Mouse (Mus musculus) left cerebral cortex, postnatal 14 days (tissue): ENCODE data around the gene Nrg4. TPM values are rescaled to one million over a fixed set of nuclear protein-coding genes. Genes with fewer than 3 reads are reported as not detected.

Experiments
- DNase-seq, 2 experiments: peaks; one replicate each; pipeline ENCODE4 v3.0.0; 2021 to 2022; ENCODE audit warnings: low spot score in 2 of 2, mixed read lengths in 1 of 2
- intact Hi-C: fragments of 180-260 bp; cut with DNase I; formaldehyde crosslinking; loops from one replicate; pipeline ENCODE4 v1.15.1; 2025
- total RNA-seq, 2 experiments: library from RNA; stranded (reverse); gene quantifications; 2 replicates each; pipeline ENCODE4 v1.2.3; 2021

The Nrg4 gene
- total RNA-seq, 2 experiments from 2014 or later: 0.55 to 1.1 TPM

GRCm38 (mm10) chr9:55231544-55231943 lies 95.1 kb downstream of the Nrg4 start:
- peak in 1 of 2 experiments; percentile 20 for DNase-seq
- intact Hi-C loops: loop anchor here (5.0 to 10.0 kb wide), 2 partner anchors 81 to 163 kb away; no protein-coding TSS in a partner anchor

- intact Hi-C loops: no loop called here
- DNase-seq: no peak
Measured at GRCm38 (mm10) chr9:55229010-55229409, 97.6 kb downstream of the Nrg4 start.

- intact Hi-C loops: no loop called here
- no peak for DNase-seq
Measured at GRCm38 (mm10) chr9:55228149-55228548, 98.5 kb downstream of the Nrg4 start.

- peak; percentile 54 to 65 for DNase-seq
- intact Hi-C loops: no loop called here
Measured at GRCm38 (mm10) chr9:55226251-55226650, 100.4 kb downstream of the Nrg4 start.

GRCm38 (mm10) chr9:55225165-55225737 lies 101.4 kb downstream of the Nrg4 start:
- no peak for DNase-seq
- intact Hi-C loops: no loop called here

- intact Hi-C loops: no loop called here
- DNase-seq: no peak
Measured at GRCm38 (mm10) chr9:55217381-55217780, 109.3 kb downstream of the Nrg4 start.

- intact Hi-C loops: no loop called here
- no peak for DNase-seq
Measured at GRCm38 (mm10) chr9:55216078-55216477, 110.6 kb downstream of the Nrg4 start.

GRCm38 (mm10) chr9:55215648-55216047 lies 111.0 kb downstream of the Nrg4 start:
- no peak for DNase-seq
- intact Hi-C loops: no loop called here

- intact Hi-C loops: no loop called here
- DNase-seq: no peak
Measured at GRCm38 (mm10) chr9:55215056-55215455, 111.6 kb downstream of the Nrg4 start.

- intact Hi-C loops: no loop called here
- DNase-seq: no peak
Measured at GRCm38 (mm10) chr9:55213396-55213795, 113.2 kb downstream of the Nrg4 start.

- DNase-seq: no peak
- intact Hi-C loops: no loop called here
Measured at GRCm38 (mm10) chr9:55211611-55212010, 115.0 kb downstream of the Nrg4 start.

- DNase-seq: peak; percentile 84 to 85
- intact Hi-C loops: loop anchor here (5.0 kb wide), 1 partner anchor 103 kb away; no protein-coding TSS in a partner anchor
Measured at GRCm38 (mm10) chr9:55208790-55209481, 117.7 kb downstream of the Nrg4 start, which contains the start of gene Fbxo22. Gene Fbxo22, plus strand, starts transcription at chr9:55208925.

GRCm38 (mm10) chr9:55208458-55208789 lies 118.2 kb downstream of the Nrg4 start:
- no peak for DNase-seq
- intact Hi-C loops: loop anchor here (5.0 kb wide), 1 partner anchor 104 kb away; no protein-coding TSS in a partner anchor

- peak; percentile 20 to 54 for DNase-seq
- intact Hi-C loops: no loop called here
Measured at GRCm38 (mm10) chr9:55199348-55199747, 127.3 kb downstream of the Nrg4 start.

GRCm38 (mm10) chr9:55198260-55198659 lies 128.4 kb downstream of the Nrg4 start:
- intact Hi-C loops: no loop called here
- no peak for DNase-seq

GRCm38 (mm10) chr9:55195876-55196275 lies 130.8 kb downstream of the Nrg4 start:
- intact Hi-C loops: no loop called here
- no peak for DNase-seq

- DNase-seq: no peak
- intact Hi-C loops: no loop called here
Measured at GRCm38 (mm10) chr9:55174235-55174634, 152.4 kb downstream of the Nrg4 start.

GRCm38 (mm10) chr9:55172195-55172685 lies 154.4 kb downstream of the Nrg4 start:
- no peak for DNase-seq
- intact Hi-C loops: no loop called here

- intact Hi-C loops: no loop called here
- no peak for DNase-seq
Measured at GRCm38 (mm10) chr9:55170655-55171412, 155.8 kb downstream of the Nrg4 start.
